Mouse (Mus musculus) embryonic fibroblast, embryonic 13.5 days (primary cell): ENCODE data around the gene Dgkq. TPM values are rescaled to one million over a fixed set of nuclear protein-coding genes. Genes with fewer than 3 reads are reported as not detected.
A peak's percentile ranks its signal among the peaks of the same experiment; 100 is the strongest.

Experiments used
- H3K27ac ChIP-seq: 2 replicates; pipeline ENCODE4 v1.5.1; 2012; ENCODE audit warnings: low read length, control low read depth, inconsistent platforms; ENCODE audit not compliant: insufficient read depth
- H3K4me1 ChIP-seq: 2 replicates; pipeline ENCODE4 v1.6.1; 2011; ENCODE audit warnings: low read length; ENCODE audit not compliant: control insufficient read depth, insufficient read depth
- H3K4me3 ChIP-seq: 2 replicates; pipeline ENCODE4 v1.5.1; 2011; ENCODE audit warnings: mild to moderate bottlenecking, control low read depth, low read length; ENCODE audit not compliant: insufficient read depth
- CTCF ChIP-seq: IDR thresholded peaks from 2 replicates; pipeline ENCODE4 v1.5.1; 2011; ENCODE audit warnings: mild to moderate bottlenecking, control low read depth, low read length, moderate library complexity, borderline replicate concordance; ENCODE audit not compliant: insufficient read depth
- POLR2A ChIP-seq: IDR thresholded peaks from 2 replicates; pipeline ENCODE4 v1.6.1; 2011; ENCODE audit warnings: low read depth, mild to moderate bottlenecking, control low read depth, low read length, moderate library complexity
- polyA plus RNA-seq: library from polyadenylated mRNA; stranded (reverse); fragments of >200 nt; gene quantifications from 2 replicates; pipeline ENCODE4 v1.2.4, GENCODE M21; 2011; ENCODE audit warnings: low read depth; ENCODE audit not compliant: missing spikeins, insufficient read length

Dgkq gene
- polyA plus RNA-seq, 1 experiment = 11.8 TPM

DNA sequence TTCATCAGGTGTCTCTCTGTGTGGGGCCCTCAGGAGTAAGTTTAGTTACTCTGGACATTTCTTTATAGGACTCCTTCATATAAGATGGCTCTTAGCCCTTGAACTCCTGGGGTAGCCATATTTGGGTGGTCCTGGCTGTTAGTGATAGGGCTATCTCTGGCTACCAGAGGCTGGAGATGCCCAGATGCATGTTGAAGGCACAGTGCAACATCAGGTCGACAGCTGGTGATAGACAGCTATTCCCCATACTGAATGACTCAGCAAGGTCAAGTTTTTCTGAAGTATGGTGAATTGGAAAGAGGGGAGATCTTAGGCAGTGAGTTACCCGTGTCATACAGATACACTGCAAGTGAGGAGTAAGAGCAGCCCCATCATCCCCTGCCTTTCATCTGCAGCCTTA lies 38.3 kb upstream of the Dgkq start:
- no peak for TF ChIP-seq POLR2A
- TF ChIP-seq CTCF = no peak
- Histone ChIP-seq H3K4me3 (no peak overlapping the region), H3K4me1 (no peaks in the 10 kb centered on the region), H3K27ac (no peak overlapping the region)

DNA sequence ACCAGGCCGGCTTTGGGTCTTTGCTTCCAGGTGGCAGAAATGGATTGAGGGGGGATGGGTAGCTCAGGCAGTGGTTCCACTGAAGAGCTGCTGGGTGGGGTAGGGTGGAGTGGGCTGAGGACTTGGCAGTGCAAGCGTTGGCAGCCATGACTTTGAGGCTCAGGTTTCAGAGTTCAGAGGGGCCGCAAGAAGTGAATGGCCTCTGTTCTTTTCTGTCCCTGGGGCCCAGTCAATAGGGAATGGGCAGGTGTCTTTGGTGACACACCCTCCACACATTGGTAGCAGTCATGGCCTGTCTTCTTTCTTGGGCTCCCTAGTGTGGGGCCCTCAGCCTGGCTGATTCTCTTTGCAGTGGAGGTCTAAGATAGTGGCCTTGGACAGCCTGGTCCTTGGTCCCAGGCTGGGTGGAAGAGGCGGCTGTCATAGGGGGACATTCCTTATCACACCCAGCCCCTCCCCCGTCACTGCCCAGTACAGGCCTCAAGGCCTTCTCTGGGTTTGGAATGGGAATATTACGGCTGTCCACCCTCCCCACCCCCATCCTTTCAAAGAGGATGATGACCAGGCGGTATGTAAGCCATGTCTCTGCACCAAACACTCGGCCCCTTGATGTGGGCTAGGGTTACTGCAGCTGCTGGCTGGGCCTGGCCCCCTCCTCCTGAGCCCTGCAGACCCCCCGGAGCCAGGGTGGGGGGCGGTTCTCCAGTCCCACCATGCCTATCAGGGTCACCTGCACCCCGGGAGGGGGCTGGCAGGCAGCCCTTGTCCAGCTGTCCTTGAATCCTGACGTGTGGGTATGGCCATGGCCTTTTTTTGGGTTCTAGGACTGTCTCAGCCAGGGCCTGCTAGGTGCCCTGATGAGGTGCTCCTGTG lies 34.5 kb upstream of the Dgkq start:
- no peak overlapping the region for H3K27ac ChIP-seq
- no peak overlapping the region for H3K4me3 ChIP-seq
- TF ChIP-seq CTCF (no peak), POLR2A (no peak)
- no peaks in the 10 kb centered on the region for H3K4me1 ChIP-seq

DNA sequence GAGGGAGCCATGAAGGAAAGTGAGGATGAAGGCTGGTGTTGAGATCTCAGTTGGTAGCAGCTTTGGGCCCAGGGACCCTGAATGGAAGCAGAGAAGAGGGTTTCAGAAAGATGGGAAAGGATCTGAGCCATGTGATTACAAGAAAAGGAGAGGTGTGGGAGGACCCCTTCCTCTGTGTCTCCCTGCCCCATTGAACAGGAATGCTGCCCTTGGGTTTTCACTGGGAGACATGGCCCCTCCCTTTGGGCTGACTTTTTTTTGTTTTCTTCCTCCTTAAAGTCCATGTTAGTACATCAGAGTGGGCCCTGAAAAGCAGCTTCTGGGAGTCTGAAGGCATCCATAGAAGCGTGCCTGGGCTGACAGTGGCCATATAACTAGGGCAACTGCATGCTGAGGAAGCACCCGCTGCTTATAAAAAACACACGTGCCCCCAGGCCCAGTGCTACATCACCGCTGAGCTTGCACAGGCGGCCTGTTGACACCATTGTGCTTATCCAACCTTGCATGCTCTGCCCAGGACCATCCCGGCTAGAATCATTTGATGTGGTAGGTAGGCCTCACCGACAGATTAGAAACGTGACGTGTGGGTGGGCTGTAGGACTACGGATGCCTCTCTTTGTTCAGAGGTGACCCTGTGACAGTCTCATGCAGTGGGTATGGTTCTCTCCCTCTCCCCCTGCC lies 32.0 kb upstream of the Dgkq start:
- H3K27ac ChIP-seq = no peak overlapping the region
- H3K4me1 ChIP-seq = no peaks in the 10 kb centered on the region
- TF ChIP-seq CTCF (no peak), POLR2A (no peak)
- no peak overlapping the region for H3K4me3 ChIP-seq

GRCm38 (mm10) chr5:108700346-108700745 lies 30.9 kb upstream of the Dgkq start:
- no peak overlapping the region for H3K27ac ChIP-seq
- TF ChIP-seq CTCF = no peak
- TF ChIP-seq POLR2A = no peak
- no peaks in the 10 kb centered on the region for H3K4me1 ChIP-seq
- H3K4me3 ChIP-seq = no peak overlapping the region

DNA sequence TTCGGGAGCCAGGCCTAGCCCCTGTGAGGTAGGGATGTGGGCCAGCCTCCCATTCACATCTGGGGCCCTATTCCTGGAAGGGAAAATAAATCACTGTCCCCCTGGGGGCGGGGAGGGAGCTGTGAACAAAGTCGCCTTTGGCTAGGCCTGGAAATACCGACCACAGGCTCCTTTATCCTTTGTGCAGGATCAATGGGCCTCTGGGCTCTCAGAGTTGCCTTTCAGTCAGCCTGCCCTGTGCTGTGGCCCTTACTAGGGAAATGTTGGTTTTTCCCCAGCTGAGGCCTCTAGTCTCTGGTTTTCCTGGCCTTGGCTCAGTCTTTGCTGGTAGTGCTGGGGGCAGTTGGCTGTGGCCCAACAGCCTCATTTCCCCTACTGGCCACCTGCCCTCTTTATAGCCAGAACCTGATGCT lies 27.9 kb upstream of the Dgkq start:
- H3K27ac ChIP-seq = 0 out of 2 replicates have a peak overlapping the region, but pooled peaks have one; percentile 20
- H3K4me1 ChIP-seq = no peaks in the 10 kb centered on the region
- no peak for TF ChIP-seq CTCF
- TF ChIP-seq POLR2A = no peak
- no peak overlapping the region for H3K4me3 ChIP-seq

DNA sequence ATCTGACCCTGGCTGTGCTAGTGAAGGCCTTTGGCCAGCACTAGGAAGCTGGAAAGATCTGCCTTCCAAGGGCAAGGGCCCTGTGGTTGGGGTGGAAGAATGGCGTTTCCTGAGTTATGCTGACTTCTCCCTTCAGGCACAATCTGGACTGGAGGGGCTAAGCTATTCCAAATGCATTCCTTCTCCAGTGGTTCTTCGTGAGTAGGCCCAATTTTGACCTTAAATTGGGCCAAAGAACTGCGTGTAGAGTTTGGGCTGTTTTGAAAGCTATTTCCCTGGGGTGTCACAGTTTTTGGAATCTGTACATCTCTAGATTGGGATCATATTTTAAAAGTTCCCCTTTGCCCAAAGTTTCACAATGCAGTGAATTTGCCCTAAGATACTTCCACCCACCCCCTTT lies 27.1 kb upstream of the Dgkq start:
- Histone ChIP-seq H3K27ac (0 out of 2 replicates have a peak overlapping the region, but pooled peaks have one; percentile 20), H3K4me1 (no peaks in the 10 kb centered on the region), H3K4me3 (no peak overlapping the region)
- no peak for TF ChIP-seq POLR2A
- no peak for TF ChIP-seq CTCF

DNA sequence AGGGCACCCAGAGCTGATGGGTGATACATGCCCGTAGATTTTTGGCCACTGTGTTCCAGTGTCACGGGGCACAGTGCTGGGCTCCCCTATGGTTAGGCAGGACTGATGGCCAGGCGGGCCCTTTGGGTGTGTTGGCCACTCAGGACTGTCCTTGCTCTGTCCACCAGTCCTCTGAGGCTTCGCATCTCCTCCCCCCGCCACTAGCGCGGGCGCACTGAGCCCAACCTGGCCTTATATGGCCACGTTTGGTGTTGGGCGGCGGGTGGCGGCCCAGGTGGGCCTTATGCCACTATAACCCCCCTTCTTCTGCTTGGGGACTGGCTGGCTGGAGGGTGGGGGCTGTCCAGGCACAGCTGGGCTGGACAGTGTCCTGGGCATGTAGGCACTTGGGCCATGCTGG lies 26.4 kb upstream of the Dgkq start:
- H3K27ac ChIP-seq = no peak overlapping the region
- H3K4me3 ChIP-seq = no peak overlapping the region

GRCm38 (mm10) chr5:108694352-108695261 lies 25.1 kb upstream of the Dgkq start:
- Histone ChIP-seq H3K27ac (no peak overlapping the region), H3K4me3 (peak overlapping the region; percentile 72), H3K4me1 (no peaks in the 10 kb centered on the region)
- TF ChIP-seq POLR2A (no peak), CTCF (no peak)

More for the DNA sequence above, 26.4 kb upstream of the Dgkq start:
- H3K4me1 ChIP-seq = no peaks in the 10 kb centered on the region
- TF ChIP-seq CTCF (no peak), POLR2A (no peak)

DNA sequence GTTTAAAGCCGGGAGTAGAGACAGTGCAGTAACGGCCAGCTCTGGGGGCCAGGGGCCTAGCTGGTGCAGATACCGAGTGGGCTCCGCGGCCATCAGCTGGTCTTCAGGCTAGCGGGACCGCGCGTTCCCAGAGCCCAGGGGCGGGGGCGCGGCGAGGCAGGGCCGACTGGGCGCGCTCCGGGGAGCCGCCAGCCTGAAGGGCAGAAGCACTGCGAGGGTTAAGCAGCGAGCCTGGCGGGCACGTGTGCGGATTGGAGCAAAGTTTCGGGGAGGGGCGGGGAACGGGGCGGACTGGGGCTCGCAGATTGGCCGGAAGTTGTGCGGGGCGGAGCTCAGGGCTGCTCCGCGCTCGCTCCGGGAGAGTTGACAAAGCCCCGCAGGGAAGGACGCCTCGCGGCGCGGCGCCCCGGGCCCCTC lies 24.4 kb upstream of the Dgkq start:
- TF ChIP-seq CTCF (no peak), POLR2A (peak; percentile 60)
- Histone ChIP-seq H3K27ac (no peak overlapping the region), H3K4me3 (peak overlapping the region; percentile 72), H3K4me1 (no peaks in the 10 kb centered on the region)

GRCm38 (mm10) chr5:108692271-108692670 lies 22.8 kb upstream of the Dgkq start, which contains the start of gene Fgfrl1:
Fgfrl1 (plus strand) TSS chr5:108692382.
- H3K4me1 ChIP-seq = no peaks in the 10 kb centered on the region
- TF ChIP-seq POLR2A = no peak
- peak; percentile 32; the same call in 1 of the 2 replicates for TF ChIP-seq CTCF
- peak within 1 kb of the TSS; percentile 20 for H3K4me3 ChIP-seq
- no peak within 1 kb of the TSS for H3K27ac ChIP-seq
